Mouse (Mus musculus) heart, postnatal 0 days (tissue): ENCODE data around the gene 9130230L23Rik. TPM values are rescaled to one million over a fixed set of nuclear protein-coding genes. Genes with fewer than 3 reads are reported as not detected.

Experiments used
- ATAC-seq: fragments of 200-750 bp; cut with Nextera tagmentation; 2 replicates; pipeline ENCODE4 v1.8.0; 2017; ENCODE audit warnings: low read depth, moderate number of reproducible peaks, moderate library complexity; ENCODE audit not compliant: insufficient read depth
- DNase-seq: peaks from one replicate; pipeline ENCODE4 v3.0.0-alpha.2; 2016; ENCODE audit warnings: low spot score
- H3K27ac ChIP-seq: fragments of 300-500 bp; sonication (generic); 2 replicates; pipeline ENCODE4 v1.5.1; 2014; ENCODE audit warnings: low read depth, mild to moderate bottlenecking
- H3K27me3 ChIP-seq: fragments of 300-500 bp; sonication (generic); 2 replicates; pipeline ENCODE4 v1.6.1; 2014; ENCODE audit warnings: low read length, mixed read lengths; ENCODE audit not compliant: control insufficient read depth, insufficient read depth
- H3K36me3 ChIP-seq: fragments of 300-500 bp; sonication (generic); replicated peaks from 2 replicates; pipeline ENCODE4 v1.6.1; 2014; ENCODE audit warnings: low read length, mixed read lengths; ENCODE audit not compliant: control insufficient read depth, insufficient read depth
- H3K4me1 ChIP-seq: fragments of 300-500 bp; sonication (generic); 2 replicates; pipeline ENCODE4 v1.6.1; 2014; ENCODE audit warnings: antibody characterized with exemption; ENCODE audit not compliant: control insufficient read depth, insufficient read depth
- H3K4me2 ChIP-seq: fragments of 300-500 bp; sonication (generic); 2 replicates; pipeline ENCODE4 v1.6.1; 2014; ENCODE audit warnings: low read depth, mild to moderate bottlenecking, low read length, moderate library complexity
- H3K4me3 ChIP-seq: fragments of 300-500 bp; sonication (generic); 2 replicates; pipeline ENCODE4 v1.5.1; 2014; ENCODE audit warnings: low read depth, low read length
- H3K9ac ChIP-seq: fragments of 300-500 bp; sonication (generic); replicated peaks from 2 replicates; pipeline ENCODE4 v1.6.1; 2014; ENCODE audit warnings: low read depth, low read length, mixed read lengths
- H3K9me3 ChIP-seq: fragments of 300-500 bp; sonication (generic); replicated peaks from 2 replicates; pipeline ENCODE4 v1.6.1; 2016; ENCODE audit warnings: low read length; ENCODE audit not compliant: control insufficient read depth
- CTCF ChIP-seq: IDR thresholded peaks from 2 replicates; pipeline ENCODE4 v1.5.1; 2016; ENCODE audit warnings: antibody characterized with exemption, control low read depth, low read depth
- EP300 ChIP-seq: IDR thresholded peaks from 2 replicates; pipeline ENCODE4 v1.6.1; 2016; ENCODE audit warnings: antibody characterized with exemption, low read depth
- WGBS: fragments of 180-500 bp; shearing (Covaris S2); extraction: QIAGEN DNeasy Blood & Tissue Kit; methylation state at CpG from one replicate; pipeline ENCODE4 v1.1.7; 2014; 5-methylcytosine and 5-hydroxymethylcytosine counted together
- polyA plus RNA-seq: library from polyadenylated mRNA; unstranded; fragments of >200 nt; fragmentation: Nextera tagmentation; extraction: Ambion mirVana; gene quantifications from 2 replicates; pipeline ENCODE4 v1.2.1, GENCODE M21; 2015
- total RNA-seq: library from RNA; depleted of rRNA; stranded (reverse); fragments of >200 nt; gene quantifications from 2 replicates; pipeline ENCODE4 v1.2.3, GENCODE M21; 2014; ENCODE audit warnings: low replicate concordance

Gene 9130230L23Rik
- total and polyA plus RNA-seq, 2 experiments from 2014 or later, result 0.26 TPM; not detected in 1

- ATAC-seq (no peak), DNase-seq (no peak)
- 42% methylated on average over 16 of the region's 16 CpGs for WGBS
- H3K36me3 ChIP-seq, result no peaks in the 10 kb centered on the region
- no peaks in the 10 kb centered on the region for H3K27me3 ChIP-seq
- no peaks in the 10 kb centered on the region for H3K9me3 ChIP-seq
- H3K4me2 ChIP-seq, result no peak overlapping the region
- no peak overlapping the region for H3K27ac ChIP-seq
- no peak overlapping the region for H3K4me3 ChIP-seq
- no peak overlapping the region for H3K9ac ChIP-seq
- TF ChIP-seq EP300 (no peak), CTCF (no peak)
- H3K4me1 ChIP-seq, result 0 out of 2 replicates have a peak, but pooled peaks cover 3% of the 10 kb centered on the region
Measured at GRCm38 (mm10) chr5:66005041-66005678, 1.1 kb upstream of the 9130230L23Rik start.

- WGBS, result 65% methylated on average over 5 of the region's 5 CpGs
- Histone ChIP-seq H3K4me3 (no peak overlapping the region), H3K9ac (no peak overlapping the region), H3K4me2 (no peak overlapping the region), H3K27me3 (no peaks in the 10 kb centered on the region), H3K4me1 (0 out of 2 replicates have a peak, but pooled peaks cover 3% of the 10 kb centered on the region), H3K9me3 (no peaks in the 10 kb centered on the region), H3K27ac (no peak overlapping the region), H3K36me3 (no peaks in the 10 kb centered on the region)
- ATAC-seq (no peak), DNase-seq (no peak)
- TF ChIP-seq EP300 (no peak), CTCF (no peak)
Measured at GRCm38 (mm10) chr5:66001232-66001631, 2.9 kb downstream of the 9130230L23Rik start.

GRCm38 (mm10) chr5:66000567-66001125, 3.4 kb downstream of the 9130230L23Rik start:
- WGBS, result 56% methylated on average over 6 of the region's 6 CpGs
- H3K9me3 ChIP-seq, result no peaks in the 10 kb centered on the region
- H3K36me3 ChIP-seq, result no peaks in the 10 kb centered on the region
- no peak overlapping the region for H3K4me3 ChIP-seq
- H3K27ac ChIP-seq, result no peak overlapping the region
- ATAC-seq, result no peak
- H3K4me1 ChIP-seq, result 0 out of 2 replicates have a peak, but pooled peaks cover 3% of the 10 kb centered on the region
- no peaks in the 10 kb centered on the region for H3K27me3 ChIP-seq
- H3K9ac ChIP-seq, result no peak overlapping the region
- H3K4me2 ChIP-seq, result no peak overlapping the region
- TF ChIP-seq CTCF (no peak), EP300 (no peak)
- DNase-seq, result no peak

- no peaks in the 10 kb centered on the region for H3K27me3 ChIP-seq
- ATAC-seq, result no peak
- no peaks in the 10 kb centered on the region for H3K36me3 ChIP-seq
- TF ChIP-seq CTCF (no peak), EP300 (no peak)
- no peak overlapping the region for H3K4me2 ChIP-seq
- H3K9me3 ChIP-seq, result no peaks in the 10 kb centered on the region
- DNase-seq, result no peak
- no peak overlapping the region for H3K9ac ChIP-seq
- WGBS, result 82% methylated on average over 7 of the region's 7 CpGs
- H3K4me3 ChIP-seq, result no peak overlapping the region
- no peak overlapping the region for H3K27ac ChIP-seq
- H3K4me1 ChIP-seq, result 0 out of 2 replicates have a peak, but pooled peaks cover 3% of the 10 kb centered on the region
Measured at GRCm38 (mm10) chr5:66000074-66000473, 4.0 kb downstream of the 9130230L23Rik start.

- H3K36me3 ChIP-seq, result no peaks in the 10 kb centered on the region
- WGBS, result 72% methylated on average over 7 of the region's 7 CpGs
- TF ChIP-seq EP300, result no peak
- no peak for TF ChIP-seq CTCF
Measured at GRCm38 (mm10) chr5:65999106-65999505, 5.0 kb downstream of the 9130230L23Rik start.

More at GRCm38 (mm10) chr5:65999106-65999505, 5.0 kb downstream of the 9130230L23Rik start:
- Histone ChIP-seq H3K4me1 (no peaks in the 10 kb centered on the region), H3K27ac (no peak overlapping the region), H3K9ac (no peak overlapping the region), H3K27me3 (no peaks in the 10 kb centered on the region), H3K9me3 (no peaks in the 10 kb centered on the region), H3K4me2 (no peak overlapping the region), H3K4me3 (no peak overlapping the region)
- ATAC-seq (no peak), DNase-seq (no peak)
